Mouse (Mus musculus): ENCODE measurements around the gene Ephb4.

DNA sequence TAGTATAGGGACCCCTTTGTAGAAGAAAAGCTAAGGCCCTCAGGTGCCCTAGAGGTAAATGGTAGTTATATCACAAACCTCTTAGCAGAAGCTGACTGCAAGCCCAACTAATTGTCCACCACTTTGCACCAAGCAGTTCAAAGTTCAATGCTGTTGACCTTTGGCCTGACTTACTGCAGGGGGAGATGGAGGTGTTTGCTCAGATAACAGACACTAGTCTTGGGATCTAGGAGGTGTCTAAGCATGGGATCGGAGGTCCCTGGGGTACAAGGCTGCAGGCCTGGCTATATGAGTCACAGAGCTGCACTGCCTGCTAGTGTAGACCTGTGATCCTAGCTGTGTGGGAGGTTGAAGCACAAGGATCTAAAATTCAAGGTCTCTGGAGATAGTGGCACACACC is 31.3 kb upstream of the Ephb4 start:
- TF ChIP-seq CTCF (IDR thresholded peaks at IDR 0.05) (no peak), POLR2A (IDR thresholded peaks at IDR 0.05; ENCODE audit: insufficient read depth, low read depth, low read length) (no peak)
